Mouse (Mus musculus) kidney, postnatal 0 days (tissue): ENCODE results near the gene Btg1. TPM values are rescaled to one million over a fixed set of nuclear protein-coding genes. Genes with fewer than 3 reads are reported as not detected.

Experiments used
- ATAC-seq: fragments of 200-750 bp; cut with Nextera tagmentation; replicated peaks from 2 replicates; pipeline ENCODE4 v1.8.0; 2017; ENCODE audit warnings: low read depth, moderate number of reproducible peaks, moderate TSS enrichment, moderate library complexity; ENCODE audit not compliant: low FRiP score
- DNase-seq: peaks from one replicate; pipeline ENCODE4 v3.0.0-alpha.2; 2016; ENCODE audit warnings: low spot score
- H3K27ac ChIP-seq: fragments of 300-500 bp; sonication (generic); 2 replicates; pipeline ENCODE4 v1.5.1; 2014; ENCODE audit warnings: mild to moderate bottlenecking
- H3K27me3 ChIP-seq: fragments of 300-500 bp; sonication (generic); 2 replicates; pipeline ENCODE4 v1.6.1; 2014; ENCODE audit warnings: low read length, mixed read lengths; ENCODE audit not compliant: insufficient read depth
- H3K36me3 ChIP-seq: fragments of 300-500 bp; sonication (generic); 2 replicates; pipeline ENCODE4 v1.6.1; 2014; ENCODE audit warnings: low read length, mixed read lengths; ENCODE audit not compliant: insufficient read depth
- H3K4me1 ChIP-seq: fragments of 300-500 bp; sonication (generic); replicated peaks from 2 replicates; pipeline ENCODE4 v1.6.1; 2014; ENCODE audit warnings: antibody characterized with exemption, low read length, mixed read lengths; ENCODE audit not compliant: insufficient read depth
- H3K4me2 ChIP-seq: fragments of 300-500 bp; sonication (generic); 2 replicates; pipeline ENCODE4 v1.6.1; 2014; ENCODE audit warnings: mild to moderate bottlenecking, low read length, moderate library complexity, mixed read lengths
- H3K4me3 ChIP-seq: fragments of 300-500 bp; sonication (generic); replicated peaks from 2 replicates; pipeline ENCODE4 v1.5.1; 2014; ENCODE audit warnings: low read depth, low read length
- H3K9ac ChIP-seq: fragments of 300-500 bp; sonication (generic); 2 replicates; pipeline ENCODE4 v1.6.1; 2014; ENCODE audit warnings: low read depth, low read length
- H3K9me3 ChIP-seq: fragments of 300-500 bp; sonication (generic); replicated peaks from 2 replicates; pipeline ENCODE4 v1.6.1; 2016; ENCODE audit warnings: low read length, inconsistent platforms, mixed read lengths
- CTCF ChIP-seq: IDR thresholded peaks from 2 replicates; pipeline ENCODE4 v1.5.1; 2016; ENCODE audit warnings: antibody characterized with exemption, low read depth, mild to moderate bottlenecking, moderate library complexity
- WGBS: fragments of 180-500 bp; shearing (Covaris S2); extraction: QIAGEN DNeasy Blood & Tissue Kit; methylation state at CpG from one replicate; pipeline ENCODE4 v1.1.7; 2014; 5-methylcytosine and 5-hydroxymethylcytosine counted together
- polyA plus RNA-seq: library from polyadenylated mRNA; unstranded; fragments of >200 nt; fragmentation: Nextera tagmentation; extraction: Ambion mirVana; gene quantifications from 2 replicates; pipeline ENCODE4 v1.2.1, GENCODE M21; 2015

The Btg1 gene
- polyA plus RNA-seq, 1 experiment from 2014 or later = 59.5 TPM

DNA sequence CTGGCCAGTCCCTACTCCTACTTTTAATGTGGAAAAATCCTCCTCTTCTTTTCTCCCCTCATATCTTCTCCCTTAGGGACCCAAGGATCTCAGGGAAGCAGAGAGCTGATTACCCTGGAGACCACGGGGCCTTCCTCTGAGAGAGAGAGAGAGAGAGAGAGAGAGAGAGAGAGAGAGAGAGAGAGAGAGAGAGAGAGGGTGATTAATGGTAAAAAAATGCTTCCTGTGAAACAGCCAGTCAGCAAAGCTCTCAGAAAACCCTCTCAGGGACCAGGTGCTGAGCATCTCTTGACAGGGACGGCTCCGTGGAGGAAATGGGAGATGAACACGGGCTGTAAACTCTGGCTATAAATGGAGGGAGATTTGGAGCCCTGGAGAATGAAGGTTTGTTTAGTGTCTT lies 18.7 kb downstream of the Btg1 start:
- H3K4me1 ChIP-seq = peaks cover 4% of the 10 kb centered on the region; the same call in 1 of the 2 replicates
- H3K27me3 ChIP-seq = no peaks in the 10 kb centered on the region
- DNase-seq (peak; percentile 74), ATAC-seq (no peak; the same call in 1 of the 2 replicates)
- no peaks in the 10 kb centered on the region for H3K9me3 ChIP-seq
- H3K9ac ChIP-seq = no peak overlapping the region
- no peak overlapping the region for H3K27ac ChIP-seq
- 8% methylated on average over 4 of the region's 4 CpGs for WGBS
- no peak for TF ChIP-seq CTCF
- H3K36me3 ChIP-seq = no peaks in the 10 kb centered on the region
- H3K4me3 ChIP-seq = no peak overlapping the region
- no peak overlapping the region for H3K4me2 ChIP-seq

DNA sequence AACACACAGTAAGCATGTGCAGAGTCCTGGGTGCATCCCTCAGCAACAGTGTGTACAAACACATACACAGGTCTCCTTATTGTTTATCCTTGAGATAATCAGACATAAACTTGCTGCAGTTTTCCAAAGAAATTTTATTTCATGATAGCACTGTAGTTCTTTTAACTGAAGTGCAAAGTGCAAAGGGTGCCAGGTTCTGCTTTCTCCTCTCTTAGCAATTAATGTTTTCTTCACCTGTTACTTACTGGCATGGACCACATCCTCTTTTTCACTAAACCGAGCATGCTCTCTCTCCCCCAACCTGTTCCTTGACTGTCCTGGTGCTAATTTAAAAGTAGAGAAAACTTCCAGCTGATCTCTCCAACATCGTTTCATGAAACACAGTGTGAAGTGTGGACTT lies 21.7 kb downstream of the Btg1 start:
- Histone ChIP-seq H3K4me2 (no peak overlapping the region), H3K9ac (no peak overlapping the region), H3K4me1 (no peaks in the 10 kb centered on the region; the same call in 1 of the 2 replicates), H3K27me3 (no peaks in the 10 kb centered on the region), H3K4me3 (no peak overlapping the region), H3K36me3 (no peaks in the 10 kb centered on the region), H3K27ac (no peak overlapping the region), H3K9me3 (no peaks in the 10 kb centered on the region)
- DNase-seq (no peak), ATAC-seq (no peak)
- 85% methylated on average over 2 of the region's 2 CpGs for WGBS
- TF ChIP-seq CTCF = no peak

DNA sequence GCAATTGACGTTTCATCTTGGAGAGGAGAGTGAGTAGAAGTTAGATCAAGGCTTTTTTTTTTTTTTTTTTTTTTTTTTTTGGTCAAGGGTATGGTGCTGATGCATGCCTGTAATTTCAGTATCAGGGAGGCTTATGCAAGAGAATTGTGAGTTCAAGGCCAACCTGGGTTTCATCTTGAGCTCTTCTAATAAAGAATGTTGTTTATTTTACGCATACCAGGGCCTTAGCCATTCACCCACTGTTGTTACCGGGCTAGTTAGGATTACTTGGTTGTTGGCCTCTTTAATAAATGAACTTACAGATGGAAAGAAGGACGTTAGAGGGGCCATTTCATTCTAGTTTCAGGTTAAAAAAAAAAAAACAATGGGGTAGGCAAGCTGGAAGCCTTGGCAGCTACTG lies 25.2 kb downstream of the Btg1 start:
- no peaks in the 10 kb centered on the region for H3K36me3 ChIP-seq
- H3K27ac ChIP-seq = no peak overlapping the region
- ATAC-seq (no peak), DNase-seq (no peak)
- H3K4me1 ChIP-seq = 0 out of 2 replicates have a peak, but pooled peaks cover 3% of the 10 kb centered on the region
- H3K9me3 ChIP-seq = no peaks in the 10 kb centered on the region
- no peaks in the 10 kb centered on the region for H3K27me3 ChIP-seq
- H3K9ac ChIP-seq = no peak overlapping the region
- no peak overlapping the region for H3K4me2 ChIP-seq
- no peak for TF ChIP-seq CTCF
- WGBS = 68% methylated on average over 4 of the region's 4 CpGs
- H3K4me3 ChIP-seq = no peak overlapping the region

DNA sequence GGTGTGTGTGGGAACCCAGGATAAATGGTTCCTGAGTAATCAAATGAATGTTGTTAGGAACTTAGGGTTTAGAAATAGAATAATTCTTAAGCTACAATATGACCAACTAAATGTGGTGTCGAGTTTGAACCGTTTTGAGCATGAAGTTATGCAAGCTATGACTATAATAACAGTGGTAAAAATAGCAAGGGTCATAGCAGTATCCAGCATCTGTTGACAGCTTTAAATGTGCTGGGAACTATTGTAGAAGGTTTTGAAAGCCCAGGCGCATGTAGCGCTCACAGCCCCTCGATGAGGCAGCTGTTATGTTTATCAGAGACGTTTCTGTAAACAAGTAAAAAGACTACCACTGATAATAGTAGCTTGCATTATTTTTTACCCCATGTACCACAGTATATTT lies 25.9 kb downstream of the Btg1 start:
- DNase-seq (peak; percentile 67), ATAC-seq (no peak)
- no peak overlapping the region for H3K27ac ChIP-seq
- no peak overlapping the region for H3K4me2 ChIP-seq
- H3K4me1 ChIP-seq = 0 out of 2 replicates have a peak, but pooled peaks cover 4% of the 10 kb centered on the region
- no peak overlapping the region for H3K9ac ChIP-seq
- 52% methylated on average over 6 of the region's 6 CpGs for WGBS
- no peaks in the 10 kb centered on the region for H3K27me3 ChIP-seq
- TF ChIP-seq CTCF = no peak
- H3K4me3 ChIP-seq = no peak overlapping the region
- H3K36me3 ChIP-seq = no peaks in the 10 kb centered on the region
- H3K9me3 ChIP-seq = no peaks in the 10 kb centered on the region

DNA sequence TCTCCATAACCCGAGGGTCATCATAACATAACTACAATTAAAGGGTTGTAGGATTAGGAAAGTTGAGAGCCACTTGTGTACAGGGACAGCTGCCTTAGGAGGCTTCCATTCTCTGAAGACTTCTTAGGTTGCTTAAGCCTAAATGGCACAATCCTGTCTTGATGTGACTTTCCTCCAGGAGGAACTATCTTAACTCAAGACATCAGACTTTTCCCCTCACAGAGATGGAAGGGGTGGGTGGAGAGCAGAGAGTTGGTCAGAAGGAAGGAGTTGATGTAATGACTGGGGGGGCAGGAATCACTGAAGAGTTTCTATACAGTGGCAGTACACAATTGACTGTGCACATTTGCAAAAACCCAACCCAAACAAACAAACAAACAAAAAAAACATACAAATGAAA lies 28.4 kb downstream of the Btg1 start:
- TF ChIP-seq CTCF = no peak
- Histone ChIP-seq H3K9ac (no peak overlapping the region), H3K27ac (no peak overlapping the region), H3K4me1 (0 out of 2 replicates have a peak, but pooled peaks cover 4% of the 10 kb centered on the region), H3K4me2 (no peak overlapping the region), H3K4me3 (no peak overlapping the region), H3K36me3 (no peaks in the 10 kb centered on the region), H3K27me3 (no peaks in the 10 kb centered on the region), H3K9me3 (no peaks in the 10 kb centered on the region)
- WGBS = 82% methylated on average over 1 of the region's 1 CpGs
- ATAC-seq = no peak
- no peak for DNase-seq

DNA sequence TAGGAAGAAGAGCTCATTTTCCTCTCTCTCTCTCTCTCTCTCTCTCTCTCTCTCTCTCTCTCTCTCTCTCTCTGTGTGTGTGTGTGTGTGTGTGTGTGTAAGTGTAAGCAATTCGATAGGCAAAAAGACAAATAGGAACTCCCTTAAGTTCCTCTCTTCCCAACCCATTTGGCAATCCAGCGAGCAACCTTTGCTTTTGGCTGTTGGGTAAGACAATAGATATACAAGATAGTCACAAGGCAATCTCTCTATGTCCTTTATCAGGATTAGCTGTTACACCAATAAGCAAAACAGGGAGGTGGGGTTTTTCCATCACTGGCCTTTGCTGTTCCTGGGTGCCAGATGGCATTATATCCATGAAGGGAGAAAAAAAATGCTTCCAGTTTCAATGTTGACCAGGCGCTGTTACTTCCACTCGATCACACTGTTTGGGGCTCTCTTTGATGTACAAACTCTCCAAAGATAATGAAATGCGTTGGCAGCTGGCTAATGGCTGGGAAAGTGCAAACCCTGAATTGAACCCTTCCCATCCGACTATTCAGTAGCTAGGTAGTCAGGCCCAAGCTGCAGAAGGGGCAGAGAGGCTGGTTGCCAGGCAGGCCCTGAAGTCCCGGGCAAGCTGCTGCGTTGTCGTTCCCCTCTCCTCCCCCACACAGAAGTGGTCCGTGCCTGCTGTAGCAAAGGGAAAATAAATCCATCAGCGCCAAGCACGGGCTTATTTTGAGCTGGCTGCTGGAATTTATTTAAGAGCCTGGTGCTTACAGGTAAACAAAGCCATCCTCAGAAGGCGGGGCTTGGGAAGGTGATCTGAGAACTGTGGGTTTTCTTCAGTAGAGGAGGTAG lies 29.4 kb downstream of the Btg1 start:
- WGBS = 19% methylated on average over 13 of the region's 13 CpGs
- H3K4me2 ChIP-seq = 0 out of 2 replicates have a peak overlapping the region, but pooled peaks have one; percentile 6
- no peak for TF ChIP-seq CTCF
- no peak overlapping the region for H3K4me3 ChIP-seq
- H3K9me3 ChIP-seq = no peaks in the 10 kb centered on the region
- H3K4me1 ChIP-seq = 0 out of 2 replicates have a peak, but pooled peaks cover 4% of the 10 kb centered on the region
- no peak for DNase-seq
- no peak overlapping the region for H3K9ac ChIP-seq
- no peak overlapping the region for H3K27ac ChIP-seq
- no peaks in the 10 kb centered on the region for H3K27me3 ChIP-seq
- no peak for ATAC-seq
- no peaks in the 10 kb centered on the region for H3K36me3 ChIP-seq
